Mouse (Mus musculus) hindbrain, embryonic 16.5 days (tissue): Measurements from ENCODE around the gene Mob3b. TPM values are rescaled to one million over a fixed set of nuclear protein-coding genes. Genes with fewer than 3 reads are reported as not detected.
A peak's percentile ranks its signal among the peaks of the same experiment; 100 is the strongest.

Experiments
- ATAC-seq: fragments of 200-750 bp; cut with Nextera tagmentation; 2 replicates; pipeline ENCODE4 v1.8.0; 2017; ENCODE audit warnings: moderate TSS enrichment, moderate library complexity
- H3K27ac ChIP-seq: fragments of 300-500 bp; sonication (generic); 2 replicates; pipeline ENCODE4 v1.5.1; 2014; ENCODE audit warnings: low read depth, mild to moderate bottlenecking, control low read depth, low read length, moderate library complexity
- H3K27me3 ChIP-seq: fragments of 300-500 bp; sonication (generic); replicated peaks from 2 replicates; pipeline ENCODE4 v1.6.1; 2014; ENCODE audit warnings: low read length; ENCODE audit not compliant: control insufficient read depth, insufficient read depth
- H3K36me3 ChIP-seq: fragments of 300-500 bp; sonication (generic); 2 replicates; pipeline ENCODE4 v1.6.1; 2014; ENCODE audit warnings: mild to moderate bottlenecking, low read length, moderate library complexity, mixed read lengths; ENCODE audit not compliant: control insufficient read depth, insufficient read depth
- H3K4me1 ChIP-seq: fragments of 300-500 bp; sonication (generic); 2 replicates; pipeline ENCODE4 v1.6.1; 2014; ENCODE audit warnings: low read depth, low read length; ENCODE audit not compliant: control insufficient read depth, insufficient read depth
- H3K4me2 ChIP-seq: fragments of 300-500 bp; sonication (generic); 2 replicates; pipeline ENCODE4 v1.6.1; 2014; ENCODE audit warnings: mild to moderate bottlenecking, low read length, control low read depth, moderate library complexity
- H3K4me3 ChIP-seq: fragments of 300-500 bp; sonication (generic); 2 replicates; pipeline ENCODE4 v1.5.1; 2014; ENCODE audit warnings: mild to moderate bottlenecking, low read length, control low read depth, moderate library complexity
- H3K9ac ChIP-seq: fragments of 300-500 bp; sonication (generic); 2 replicates; pipeline ENCODE4 v1.6.1; 2014; ENCODE audit warnings: low read depth, mild to moderate bottlenecking, control low read depth, low read length, moderate library complexity
- H3K9me3 ChIP-seq: fragments of 300-500 bp; sonication (generic); 2 replicates; pipeline ENCODE4 v1.6.1; 2014; ENCODE audit warnings: mild to moderate bottlenecking, low read length, moderate library complexity; ENCODE audit not compliant: control insufficient read depth
- WGBS: fragments of 180-500 bp; shearing (Covaris S2); extraction: QIAGEN DNeasy Blood & Tissue Kit; methylation state at CpG from one replicate; pipeline ENCODE4 v1.1.7; 2014; 5-methylcytosine and 5-hydroxymethylcytosine counted together
- polyA plus RNA-seq: library from polyadenylated mRNA; unstranded; fragments of >200 nt; fragmentation: Nextera tagmentation; extraction: Ambion mirVana; gene quantifications from 2 replicates; pipeline ENCODE4 v1.2.1, GENCODE M21; 2015

Mob3b gene
- polyA plus RNA-seq, 1 experiment from 2014 or later: 3.9 TPM

GRCm38 (mm10) chr4:35092457-35092856 lies 64.8 kb downstream of the Mob3b start:
- no peak for ATAC-seq
- Histone ChIP-seq H3K27me3 (no peaks in the 10 kb centered on the region), H3K9me3 (no peaks in the 10 kb centered on the region), H3K36me3 (no peaks in the 10 kb centered on the region), H3K9ac (no peak overlapping the region), H3K4me2 (no peak overlapping the region), H3K4me1 (no peaks in the 10 kb centered on the region), H3K27ac (no peak overlapping the region), H3K4me3 (no peak overlapping the region)
- WGBS: 87% methylated on average over 3 of the region's 3 CpGs

- Histone ChIP-seq H3K27me3 (no peaks in the 10 kb centered on the region), H3K4me2 (no peak overlapping the region), H3K4me1 (no peaks in the 10 kb centered on the region), H3K27ac (no peak overlapping the region), H3K36me3 (no peaks in the 10 kb centered on the region), H3K9me3 (no peaks in the 10 kb centered on the region), H3K9ac (no peak overlapping the region), H3K4me3 (no peak overlapping the region)
- 85% methylated on average over 13 of the region's 13 CpGs for WGBS
- ATAC-seq: no peak
These were observed 66.0 kb downstream of the Mob3b start for GRCm38 (mm10) chr4:35091157-35091784.

DNA sequence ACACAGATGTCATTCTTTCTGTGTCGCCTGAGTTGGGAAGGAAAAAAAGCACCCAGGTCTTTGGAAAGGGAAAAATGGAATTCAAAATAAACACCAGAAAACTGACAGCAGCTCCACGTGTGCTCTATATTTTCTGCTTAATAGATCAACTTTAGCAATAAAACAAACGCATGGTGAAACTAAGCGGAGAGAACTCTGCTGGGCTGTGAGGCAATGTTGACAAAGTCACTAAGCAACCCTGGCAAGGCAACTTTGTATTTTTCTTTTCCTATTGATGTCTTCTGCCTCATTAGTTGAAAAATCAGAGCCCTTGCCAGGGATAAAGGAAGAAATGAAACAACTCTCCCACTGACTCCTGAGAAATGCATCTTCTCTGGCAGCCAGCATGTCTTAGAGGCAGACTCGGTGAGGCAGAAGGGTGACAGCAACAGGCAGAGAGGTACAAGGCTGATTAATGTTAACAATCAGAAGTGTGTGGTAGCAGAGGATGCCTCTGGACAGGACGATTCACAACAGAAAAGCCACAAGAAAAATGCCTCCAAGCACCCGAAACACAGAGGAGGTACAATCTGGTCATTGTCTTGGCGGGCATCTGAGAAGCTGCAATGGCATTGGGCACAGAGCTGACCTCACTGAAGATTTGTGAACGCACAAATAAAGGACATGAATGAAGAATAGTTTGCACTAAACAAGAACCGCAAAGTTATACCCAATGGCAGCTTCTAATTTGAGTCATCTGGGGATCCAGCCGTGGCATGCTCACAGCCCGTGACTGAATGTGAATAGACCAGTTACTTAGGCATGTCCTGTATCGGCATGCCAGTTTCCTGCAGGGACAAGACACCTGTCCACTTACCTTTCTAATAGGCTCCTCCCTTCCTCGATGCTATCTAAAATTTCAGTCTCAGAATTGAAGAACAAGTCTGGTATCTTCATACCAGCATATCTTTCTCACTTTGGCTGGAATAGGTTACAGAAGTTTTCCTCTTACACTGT lies 67.7 kb downstream of the Mob3b start:
- H3K4me3 ChIP-seq: no peak overlapping the region
- H3K36me3 ChIP-seq: no peaks in the 10 kb centered on the region
- H3K27ac ChIP-seq: no peak overlapping the region
- H3K4me2 ChIP-seq: no peak overlapping the region
- H3K9ac ChIP-seq: no peak overlapping the region
- no peaks in the 10 kb centered on the region for H3K9me3 ChIP-seq
- WGBS: 56% methylated on average over 14 of the region's 14 CpGs
- H3K4me1 ChIP-seq: no peaks in the 10 kb centered on the region
- H3K27me3 ChIP-seq: no peaks in the 10 kb centered on the region
- ATAC-seq: peak; percentile 60

GRCm38 (mm10) chr4:35086067-35086700 lies 71.1 kb downstream of the Mob3b start:
- Histone ChIP-seq H3K27me3 (no peaks in the 10 kb centered on the region), H3K9me3 (no peaks in the 10 kb centered on the region), H3K4me1 (no peaks in the 10 kb centered on the region), H3K27ac (no peak overlapping the region), H3K4me2 (no peak overlapping the region), H3K4me3 (no peak overlapping the region), H3K9ac (no peak overlapping the region), H3K36me3 (no peaks in the 10 kb centered on the region)
- WGBS: 86% methylated on average over 7 of the region's 7 CpGs
- no peak for ATAC-seq

GRCm38 (mm10) chr4:35084060-35084459 lies 73.2 kb downstream of the Mob3b start:
- Histone ChIP-seq H3K4me3 (no peak overlapping the region), H3K4me1 (no peaks in the 10 kb centered on the region), H3K27ac (no peak overlapping the region), H3K9me3 (no peaks in the 10 kb centered on the region), H3K36me3 (no peaks in the 10 kb centered on the region), H3K4me2 (no peak overlapping the region), H3K27me3 (no peaks in the 10 kb centered on the region), H3K9ac (no peak overlapping the region)
- WGBS: 89% methylated on average over 8 of the region's 8 CpGs
- ATAC-seq: no peak

DNA sequence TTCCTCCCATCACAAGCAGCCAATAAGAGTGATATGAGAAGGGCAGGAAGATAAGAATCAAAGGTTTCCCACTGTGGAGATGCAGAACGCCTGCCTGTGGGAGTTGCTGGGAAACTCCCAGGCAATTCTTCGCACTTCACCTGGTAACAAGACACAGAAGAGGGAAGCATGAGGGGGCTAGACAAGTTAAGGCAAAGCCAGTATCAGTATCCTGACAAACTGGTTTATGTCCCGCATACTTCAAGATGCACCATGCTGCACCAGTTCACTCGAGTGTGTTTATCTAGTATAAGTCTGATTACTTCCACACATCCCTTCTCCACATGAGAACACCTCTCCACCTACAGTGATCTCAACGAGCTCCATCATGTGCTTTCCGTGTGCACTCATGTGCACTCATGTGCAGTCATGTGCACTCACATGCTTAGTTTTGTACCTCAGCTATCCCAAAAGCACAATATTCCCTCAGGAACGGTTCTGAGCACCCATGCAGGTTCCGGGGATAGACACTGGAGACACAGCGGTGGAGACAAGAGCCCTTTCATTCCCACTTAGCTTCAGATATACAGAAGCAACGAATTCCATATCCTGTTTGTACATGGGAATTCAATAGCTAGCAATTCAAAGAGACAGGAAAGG lies 74.7 kb downstream of the Mob3b start:
- H3K27ac ChIP-seq: no peak overlapping the region
- H3K4me1 ChIP-seq: no peaks in the 10 kb centered on the region
- H3K4me3 ChIP-seq: no peak overlapping the region
- H3K9ac ChIP-seq: no peak overlapping the region
- peaks cover 3% of the 10 kb centered on the region; the same call in 1 of the 2 replicates for H3K9me3 ChIP-seq
- WGBS: 81% methylated on average over 10 of the region's 10 CpGs
- no peak overlapping the region for H3K4me2 ChIP-seq
- no peaks in the 10 kb centered on the region for H3K27me3 ChIP-seq
- no peaks in the 10 kb centered on the region for H3K36me3 ChIP-seq
- no peak for ATAC-seq

GRCm38 (mm10) chr4:35080285-35080684 lies 77.0 kb downstream of the Mob3b start:
- WGBS: 89% methylated on average over 6 of the region's 6 CpGs
- no peak for ATAC-seq
- no peak overlapping the region for H3K27ac ChIP-seq
- no peaks in the 10 kb centered on the region for H3K4me1 ChIP-seq
- no peaks in the 10 kb centered on the region for H3K36me3 ChIP-seq
- no peaks in the 10 kb centered on the region for H3K27me3 ChIP-seq
- H3K9me3 ChIP-seq: peaks cover 3% of the 10 kb centered on the region; the same call in 1 of the 2 replicates
- H3K9ac ChIP-seq: no peak overlapping the region
- no peak overlapping the region for H3K4me2 ChIP-seq
- no peak overlapping the region for H3K4me3 ChIP-seq

- H3K36me3 ChIP-seq: no peaks in the 10 kb centered on the region
These were observed 88.5 kb downstream of the Mob3b start for GRCm38 (mm10) chr4:35068739-35069138.

More at GRCm38 (mm10) chr4:35068739-35069138, 88.5 kb downstream of the Mob3b start:
- Histone ChIP-seq H3K9ac (no peak overlapping the region), H3K9me3 (no peaks in the 10 kb centered on the region), H3K4me3 (no peak overlapping the region), H3K27me3 (no peaks in the 10 kb centered on the region), H3K4me2 (no peak overlapping the region), H3K4me1 (peaks cover 6% of the 10 kb centered on the region; the same call in 1 of the 2 replicates), H3K27ac (no peak overlapping the region)
- no peak for ATAC-seq
- WGBS: 72% methylated on average over 4 of the region's 4 CpGs
